Mouse (Mus musculus) neural tube, embryonic 15.5 days (tissue): ENCODE measurements at regions not wholly inside any gene's neighbourhood (a gene's known extent, or its start where the extent isn't known, plus 50 kb on each side); places are given as distances from the start of the nearest gene placed in this dataset.

Experiments used
- ATAC-seq: fragments of 200-750 bp; cut with Nextera tagmentation; 2 replicates; pipeline ENCODE4 v1.8.0; 2017; ENCODE audit warnings: mild to moderate bottlenecking, moderate TSS enrichment, moderate library complexity; ENCODE audit not compliant: low FRiP score
- H3K27ac ChIP-seq: fragments of 300-500 bp; sonication (generic); replicated peaks from 2 replicates; pipeline ENCODE4 v1.5.1; 2015; ENCODE audit warnings: mild to moderate bottlenecking, inconsistent platforms
- H3K27me3 ChIP-seq: fragments of 300-500 bp; sonication (generic); replicated peaks from 2 replicates; pipeline ENCODE4 v1.6.1; 2015; ENCODE audit warnings: inconsistent platforms
- H3K36me3 ChIP-seq: fragments of 300-500 bp; sonication (generic); 2 replicates; pipeline ENCODE4 v1.6.1; 2015; ENCODE audit warnings: inconsistent platforms
- H3K4me1 ChIP-seq: fragments of 300-500 bp; sonication (generic); 2 replicates; pipeline ENCODE4 v1.6.1; 2015; ENCODE audit warnings: inconsistent platforms
- H3K4me2 ChIP-seq: fragments of 300-500 bp; sonication (generic); 2 replicates; pipeline ENCODE4 v1.6.1; 2015; ENCODE audit warnings: inconsistent platforms, mild to moderate bottlenecking, moderate library complexity
- H3K4me3 ChIP-seq: fragments of 300-500 bp; sonication (generic); replicated peaks from 2 replicates; pipeline ENCODE4 v1.5.1; 2015; ENCODE audit warnings: mild to moderate bottlenecking, inconsistent platforms
- H3K9ac ChIP-seq: fragments of 300-500 bp; sonication (generic); replicated peaks from 2 replicates; pipeline ENCODE4 v1.6.1; 2015; ENCODE audit warnings: mild to moderate bottlenecking, inconsistent platforms
- H3K9me3 ChIP-seq: fragments of 300-500 bp; sonication (generic); replicated peaks from 2 replicates; pipeline ENCODE4 v1.6.1; 2016; ENCODE audit warnings: inconsistent platforms
- WGBS: fragments of 180-500 bp; shearing (Covaris S2); methylation state at CpG from one replicate; pipeline ENCODE4 v1.1.7; 2015; ENCODE audit warnings: mixed read lengths; 5-methylcytosine and 5-hydroxymethylcytosine counted together

- no peaks in the 10 kb centered on the region for H3K4me1 ChIP-seq
- H3K27ac ChIP-seq = no peak overlapping the region
- no peak overlapping the region for H3K4me3 ChIP-seq
- 19% methylated on average over 13 of the region's 13 CpGs for WGBS
- no peaks in the 10 kb centered on the region for H3K27me3 ChIP-seq
- no peak for ATAC-seq
- H3K4me2 ChIP-seq = no peak overlapping the region
- H3K36me3 ChIP-seq = no peaks in the 10 kb centered on the region
- no peak overlapping the region for H3K9ac ChIP-seq
- H3K9me3 ChIP-seq = no peaks in the 10 kb centered on the region
These were observed 127.3 kb upstream of the Zfand5 start for GRCm38 (mm10) chr19:21144659-21145283.

- H3K4me2 ChIP-seq = no peak overlapping the region
- H3K4me3 ChIP-seq = no peak overlapping the region
- no peaks in the 10 kb centered on the region for H3K4me1 ChIP-seq
- H3K27me3 ChIP-seq = no peaks in the 10 kb centered on the region
- H3K36me3 ChIP-seq = no peaks in the 10 kb centered on the region
- WGBS = 43% methylated on average over 7 of the region's 7 CpGs
- H3K9ac ChIP-seq = no peak overlapping the region
- H3K27ac ChIP-seq = no peak overlapping the region
- no peak for ATAC-seq
- H3K9me3 ChIP-seq = no peaks in the 10 kb centered on the region
These were observed 128.0 kb upstream of the Zfand5 start for GRCm38 (mm10) chr19:21143970-21144595.

DNA sequence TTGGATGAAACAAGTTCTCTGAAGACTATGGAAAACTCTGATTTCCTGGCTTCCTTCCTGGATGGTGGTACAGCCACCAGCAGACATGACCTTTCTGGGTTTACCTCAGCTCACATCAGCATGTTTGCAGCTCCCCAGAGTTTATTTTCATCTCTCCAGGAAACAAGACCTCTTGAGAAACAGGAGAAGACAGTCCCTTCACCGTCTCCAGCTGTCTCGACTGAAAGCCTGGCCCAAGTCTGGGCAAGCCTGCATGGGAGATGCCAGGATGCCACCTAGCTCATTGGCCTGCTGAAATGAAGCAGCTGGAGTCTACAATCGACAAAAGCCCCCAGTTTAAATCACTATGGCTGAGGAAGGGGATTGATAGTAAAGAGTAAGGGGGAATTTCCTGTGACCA, 131.6 kb upstream of the Zfand5 start:
- H3K36me3 ChIP-seq = no peaks in the 10 kb centered on the region
- H3K9ac ChIP-seq = no peak overlapping the region
- no peak overlapping the region for H3K4me2 ChIP-seq
- H3K27ac ChIP-seq = no peak overlapping the region
- H3K27me3 ChIP-seq = no peaks in the 10 kb centered on the region
- 75% methylated on average over 3 of the region's 3 CpGs for WGBS
- H3K4me1 ChIP-seq = no peaks in the 10 kb centered on the region
- no peak for ATAC-seq
- H3K9me3 ChIP-seq = no peaks in the 10 kb centered on the region
- no peak overlapping the region for H3K4me3 ChIP-seq

- Histone ChIP-seq H3K36me3 (no peaks in the 10 kb centered on the region), H3K9ac (no peak overlapping the region), H3K27ac (no peak overlapping the region), H3K27me3 (no peaks in the 10 kb centered on the region), H3K4me1 (no peaks in the 10 kb centered on the region), H3K4me3 (no peak overlapping the region), H3K9me3 (no peaks in the 10 kb centered on the region), H3K4me2 (no peak overlapping the region)
- ATAC-seq = no peak; the same call in 1 of the 2 replicates
- 86% methylated on average over 8 of the region's 8 CpGs for WGBS
These were observed 133.0 kb upstream of the Zfand5 start for GRCm38 (mm10) chr19:21138998-21139495.

GRCm38 (mm10) chr19:21136756-21137155, 135.3 kb upstream of the Zfand5 start:
- Histone ChIP-seq H3K4me3 (no peak overlapping the region), H3K27ac (no peak overlapping the region), H3K9ac (no peak overlapping the region), H3K4me1 (no peaks in the 10 kb centered on the region), H3K27me3 (no peaks in the 10 kb centered on the region), H3K4me2 (no peak overlapping the region), H3K9me3 (no peaks in the 10 kb centered on the region), H3K36me3 (no peaks in the 10 kb centered on the region)
- 78% methylated on average over 1 of the region's 1 CpGs for WGBS
- ATAC-seq = no peak

- no peaks in the 10 kb centered on the region for H3K9me3 ChIP-seq
- ATAC-seq = no peak
- no peaks in the 10 kb centered on the region for H3K36me3 ChIP-seq
- no peak overlapping the region for H3K9ac ChIP-seq
- no peaks in the 10 kb centered on the region for H3K4me1 ChIP-seq
- no peaks in the 10 kb centered on the region for H3K27me3 ChIP-seq
- 30% methylated on average over 5 of the region's 5 CpGs for WGBS
- no peak overlapping the region for H3K27ac ChIP-seq
- no peak overlapping the region for H3K4me2 ChIP-seq
- H3K4me3 ChIP-seq = no peak overlapping the region
These were observed 136.1 kb upstream of the Zfand5 start for GRCm38 (mm10) chr19:21135998-21136380.

DNA sequence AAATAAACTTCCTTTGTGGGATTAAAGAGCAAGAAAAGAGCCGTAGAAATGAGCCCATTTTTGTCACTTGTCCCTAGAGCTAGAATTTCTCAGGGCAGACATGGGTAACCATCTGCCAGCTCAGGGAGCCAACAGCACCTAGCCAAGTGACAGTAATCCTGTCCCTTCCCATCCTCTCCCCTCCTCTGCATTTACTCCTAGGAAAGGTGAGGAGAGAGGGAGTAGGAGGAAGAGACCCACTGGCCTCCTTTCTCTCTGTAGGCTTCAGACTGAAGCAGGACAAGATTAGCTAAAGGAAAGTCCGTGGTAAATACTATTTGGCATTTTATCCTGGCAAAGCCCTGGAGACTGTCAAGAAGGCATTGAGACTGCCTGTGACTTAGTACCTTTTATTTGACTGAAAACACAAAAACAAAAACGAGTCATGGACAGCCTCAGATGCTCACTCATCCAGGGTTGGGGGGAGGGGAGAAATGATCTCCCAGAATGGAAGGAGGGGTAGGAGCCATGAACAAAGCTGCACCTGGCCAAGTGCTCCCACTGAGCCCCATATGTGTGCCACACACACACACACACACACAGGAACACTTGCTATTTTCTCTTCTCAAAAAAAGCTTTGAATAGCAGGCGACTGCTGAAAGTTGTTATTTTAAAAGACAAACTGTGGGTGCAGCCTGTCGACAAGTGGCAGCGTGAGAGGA, 136.6 kb upstream of the Zfand5 start:
- Histone ChIP-seq H3K27me3 (no peaks in the 10 kb centered on the region), H3K4me2 (no peak overlapping the region), H3K9ac (no peak overlapping the region), H3K4me3 (no peak overlapping the region), H3K27ac (no peak overlapping the region), H3K36me3 (no peaks in the 10 kb centered on the region), H3K9me3 (no peaks in the 10 kb centered on the region), H3K4me1 (no peaks in the 10 kb centered on the region)
- 23% methylated on average over 6 of the region's 6 CpGs for WGBS
- ATAC-seq = peak; percentile 53; the same call in 1 of the 2 replicates

- no peak overlapping the region for H3K9ac ChIP-seq
- no peaks in the 10 kb centered on the region for H3K4me1 ChIP-seq
- no peak overlapping the region for H3K27ac ChIP-seq
- H3K9me3 ChIP-seq = no peaks in the 10 kb centered on the region
- no peaks in the 10 kb centered on the region for H3K36me3 ChIP-seq
- no peak for ATAC-seq
- no peak overlapping the region for H3K4me2 ChIP-seq
- 84% methylated on average over 5 of the region's 5 CpGs for WGBS
- H3K4me3 ChIP-seq = no peak overlapping the region
- no peaks in the 10 kb centered on the region for H3K27me3 ChIP-seq
These were observed 142.4 kb upstream of the Zfand5 start for GRCm38 (mm10) chr19:21129653-21130052.

GRCm38 (mm10) chr19:21127079-21127745, 144.9 kb upstream of the Zfand5 start:
- Histone ChIP-seq H3K27me3 (no peaks in the 10 kb centered on the region), H3K9me3 (no peaks in the 10 kb centered on the region), H3K27ac (no peak overlapping the region), H3K36me3 (no peaks in the 10 kb centered on the region), H3K9ac (no peak overlapping the region), H3K4me1 (no peaks in the 10 kb centered on the region), H3K4me2 (no peak overlapping the region), H3K4me3 (no peak overlapping the region)
- 90% methylated on average over 8 of the region's 8 CpGs for WGBS
- no peak for ATAC-seq

DNA sequence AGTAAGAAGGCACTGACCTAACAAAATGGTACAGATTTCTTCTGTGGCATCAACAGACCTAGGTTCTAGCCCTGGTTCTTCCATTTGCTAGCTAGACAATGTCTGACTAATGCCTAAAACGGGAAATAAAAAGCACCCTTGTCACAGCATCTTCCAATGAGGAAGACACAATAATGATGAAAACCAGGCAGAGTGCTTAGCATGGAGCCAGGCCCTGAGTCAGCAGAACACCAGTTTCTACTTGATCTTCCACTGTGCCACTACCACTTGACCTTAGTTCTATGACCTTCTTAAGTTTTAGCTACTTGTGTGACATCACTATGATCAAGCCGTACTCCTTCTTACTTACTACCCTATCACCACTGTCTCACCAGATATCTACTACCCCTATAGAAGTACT, 145.4 kb upstream of the Zfand5 start:
- Histone ChIP-seq H3K4me1 (no peaks in the 10 kb centered on the region), H3K27ac (no peak overlapping the region), H3K4me3 (no peak overlapping the region), H3K9ac (no peak overlapping the region), H3K9me3 (no peaks in the 10 kb centered on the region), H3K27me3 (no peaks in the 10 kb centered on the region), H3K36me3 (no peaks in the 10 kb centered on the region), H3K4me2 (no peak overlapping the region)
- 96% methylated on average over 2 of the region's 2 CpGs for WGBS
- ATAC-seq = no peak

DNA sequence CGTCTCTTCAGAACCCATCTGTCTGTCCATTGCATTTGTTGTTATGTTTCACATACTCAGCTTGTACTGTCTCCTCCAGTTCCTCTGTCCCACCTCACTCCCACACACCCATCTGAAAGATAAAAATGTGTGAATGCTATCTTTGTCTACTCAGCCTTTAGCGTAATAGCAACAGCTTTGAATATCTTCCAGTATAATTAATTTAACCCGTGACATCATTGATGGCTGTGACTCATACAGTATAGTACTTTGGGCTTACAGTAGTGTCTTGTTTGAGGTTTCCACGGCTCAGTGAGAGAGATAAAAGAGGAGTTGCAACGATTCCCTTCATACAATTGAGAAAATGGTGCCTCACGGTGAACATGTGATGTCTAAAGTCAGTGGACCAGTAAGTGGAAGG, 152.6 kb upstream of the Zfand5 start:
- ATAC-seq = no peak
- Histone ChIP-seq H3K4me2 (no peak overlapping the region), H3K9me3 (no peaks in the 10 kb centered on the region), H3K4me1 (no peaks in the 10 kb centered on the region), H3K9ac (no peak overlapping the region), H3K27ac (no peak overlapping the region), H3K27me3 (no peaks in the 10 kb centered on the region), H3K4me3 (no peak overlapping the region), H3K36me3 (no peaks in the 10 kb centered on the region)
- WGBS = 77% methylated on average over 6 of the region's 6 CpGs

DNA sequence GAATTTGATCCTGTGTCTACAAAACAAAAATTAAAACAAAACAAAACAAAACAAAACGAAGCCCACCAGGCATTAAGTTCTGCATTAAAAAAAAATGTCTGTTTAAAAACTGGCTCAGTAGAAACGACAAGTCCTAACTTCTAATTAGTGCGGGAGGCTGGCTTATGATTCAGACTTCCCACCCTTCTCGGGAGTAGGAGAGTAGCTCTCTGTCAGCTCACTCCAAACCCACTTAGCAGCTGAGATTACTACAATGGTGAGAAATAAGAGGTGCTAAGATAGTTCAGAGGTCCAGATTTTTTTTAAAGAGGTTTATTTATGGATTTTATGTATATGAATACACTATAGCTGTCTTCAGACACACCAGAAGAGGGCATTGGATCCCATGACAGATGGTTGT, 153.3 kb upstream of the Zfand5 start:
- Histone ChIP-seq H3K27ac (no peak overlapping the region), H3K4me2 (no peak overlapping the region), H3K4me3 (no peak overlapping the region), H3K9ac (no peak overlapping the region), H3K36me3 (no peaks in the 10 kb centered on the region), H3K9me3 (no peaks in the 10 kb centered on the region), H3K27me3 (no peaks in the 10 kb centered on the region), H3K4me1 (no peaks in the 10 kb centered on the region)
- no peak for ATAC-seq
- 92% methylated on average over 4 of the region's 4 CpGs for WGBS
